Mouse (Mus musculus) heart, adult 2 months (tissue): Measurements from ENCODE around the gene Ctse. TPM values are rescaled to one million over a fixed set of nuclear protein-coding genes. Genes with fewer than 3 reads are reported as not detected.

ENCODE experiments used
- DNase-seq, 2 experiments: peaks; one replicate each; pipeline ENCODE4 v3.0.0; 2021
- H3K27ac ChIP-seq: fragments of 200-600 bp; 2 replicates; pipeline ENCODE4 v1.8.1; 2022
- H3K27me3 ChIP-seq: fragments of 200-500 bp; 2 replicates; pipeline ENCODE4 v1.6.1; 2012; ENCODE audit warnings: mild to moderate bottlenecking, low read length, inconsistent platforms, mixed read lengths; ENCODE audit not compliant: control insufficient read depth, insufficient read depth
- H3K36me3 ChIP-seq: fragments of 200-500 bp; 2 replicates; pipeline ENCODE4 v1.6.1; 2012; ENCODE audit warnings: low read length, inconsistent platforms; ENCODE audit not compliant: control insufficient read depth, insufficient read depth
- H3K4me1 ChIP-seq: fragments of 200-500 bp; 2 replicates; pipeline ENCODE4 v1.6.1; 2011; ENCODE audit warnings: low read length; ENCODE audit not compliant: control insufficient read depth, insufficient read depth
- H3K4me3 ChIP-seq: fragments of 200-600 bp; 2 replicates; pipeline ENCODE4 v1.8.1; 2022
- H3K79me2 ChIP-seq: fragments of 200-500 bp; replicated peaks from 2 replicates; pipeline ENCODE4 v1.6.1; 2012; ENCODE audit warnings: mild to moderate bottlenecking, inconsistent platforms, low read length, moderate library complexity, mixed read lengths; ENCODE audit not compliant: control insufficient read depth, insufficient read depth
- H3K9ac ChIP-seq: fragments of 200-500 bp; 2 replicates; pipeline ENCODE4 v1.6.1; 2012; ENCODE audit warnings: low read depth, mild to moderate bottlenecking, control low read depth, inconsistent platforms, low read length, mixed read lengths
- CTCF ChIP-seq: fragments of 200-600 bp; IDR thresholded peaks from 2 replicates; pipeline ENCODE4 v1.8.1; 2022; ENCODE audit warnings: antibody characterized with exemption, mild to moderate bottlenecking, moderate library complexity
- EP300 ChIP-seq: fragments of 200-500 bp; IDR thresholded peaks from 2 replicates; pipeline ENCODE4 v1.6.1; 2011; ENCODE audit warnings: low read depth, low read length, control low read depth; ENCODE audit not compliant: insufficient read depth
- POLR2A ChIP-seq: fragments of 200-500 bp; IDR thresholded peaks from 2 replicates; pipeline ENCODE4 v1.6.1; 2011; ENCODE audit warnings: mild to moderate bottlenecking, low read depth, low read length, control low read depth; ENCODE audit not compliant: insufficient read depth
- WGBS: fragments of 180-500 bp; shearing (Covaris S2); methylation state at CpG from one replicate; pipeline ENCODE4 v1.1.7; 2018; 5-methylcytosine and 5-hydroxymethylcytosine counted together
- intact Hi-C: fragments of 180-260 bp; cut with DNase I; formaldehyde crosslinking; loops from one replicate; pipeline ENCODE4 v1.15.1; 2025
- long read RNA-seq: library from polyadenylated mRNA; stranded (forward); transcript quantifications from one replicate; pipeline ENCODE4 v2.0.0, GENCODE M21; 2021
- polyA plus RNA-seq: library from polyadenylated mRNA; depleted of rRNA; stranded (reverse); fragments of >200 nt; gene quantifications from 2 replicates; pipeline ENCODE4 v1.2.3, GENCODE M21; 2012; rRNA removed
- total RNA-seq, 2 experiments: library from RNA; stranded (reverse); gene quantifications; 2 replicates each; pipeline ENCODE4 v1.2.3; 2021

The Ctse gene
- under 1 TPM; 0.63 to 0.86 TPM for total RNA-seq
- polyA plus RNA-seq, result 0.39 and 0.70 TPM in 2 replicates
- long read RNA-seq, partial matches to known transcripts, result 0 of 1 reads
- long read RNA-seq, other reads (novel, unspliced or antisense), result 0 of 1 reads

DNA sequence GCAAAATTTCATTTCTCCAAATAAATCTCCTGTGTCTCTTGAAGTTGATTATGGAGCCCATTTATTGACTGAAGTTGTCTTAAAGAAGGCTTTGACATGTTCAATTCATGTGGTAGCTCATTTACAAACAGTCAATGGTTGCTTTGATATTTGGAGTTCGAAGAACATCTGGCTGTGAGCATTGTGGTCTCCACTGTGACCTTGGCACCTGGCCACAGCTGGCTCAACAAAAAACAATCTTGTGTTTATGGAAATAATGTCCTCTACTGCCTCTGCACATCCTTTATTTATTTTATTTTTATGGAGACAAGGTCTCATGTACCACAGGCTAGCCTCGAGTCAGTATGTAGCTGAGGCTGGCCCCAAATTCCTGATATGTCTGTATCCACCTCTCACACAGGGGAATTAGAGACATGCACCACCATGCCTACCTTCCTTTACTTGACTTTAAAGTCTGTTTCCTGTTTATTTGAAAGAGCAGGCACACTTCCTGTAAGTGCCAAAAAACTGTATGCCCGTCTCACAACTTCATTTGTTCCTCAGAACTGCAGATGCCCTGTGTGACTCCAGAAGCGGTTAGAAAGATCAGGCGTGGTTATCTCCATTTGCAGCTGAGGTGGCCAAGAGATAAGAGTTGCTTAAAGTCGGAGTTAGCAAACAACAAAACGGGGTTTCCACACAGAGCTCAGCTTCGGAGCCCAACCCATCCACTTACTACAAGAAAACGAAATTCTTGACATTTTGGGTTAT is at the start of gene Ctse:
Ctse (plus strand) TSS at position 516 of the 750 bp plus-strand sequence.
- TF ChIP-seq CTCF (no peak), EP300 (no peak), POLR2A (no peak)
- intact Hi-C loops, result no loop called here
- 34% methylated on average over 9 of the region's 9 CpGs for WGBS

DNA sequence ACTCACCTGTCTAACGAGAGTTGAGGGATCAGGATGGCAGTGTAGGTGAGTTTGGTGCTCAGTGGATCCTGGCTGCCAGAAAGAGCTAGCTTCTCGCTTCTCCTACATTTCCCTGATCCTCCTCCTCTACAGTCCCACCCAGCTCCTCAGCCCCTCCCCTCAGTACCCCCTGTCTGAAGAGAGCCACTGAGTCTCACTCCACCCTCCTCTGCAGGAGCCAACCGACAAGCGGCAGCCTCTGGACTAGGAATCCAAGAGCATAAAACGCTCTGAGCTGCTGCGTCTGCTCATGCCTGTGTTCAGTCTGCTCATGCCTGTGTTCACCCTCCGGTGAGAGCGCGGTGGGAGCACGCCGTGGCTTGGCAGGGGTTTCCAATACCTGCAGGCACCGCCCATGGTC is 39.2 kb upstream of the Ctse start, which contains the start of gene Avpr1b:
Avpr1b (plus strand) TSS at position 335 of the 400 bp plus-strand sequence.
- WGBS, result 35% methylated on average over 12 of the region's 12 CpGs
- peaks cover 3% of the 10 kb centered on the region; the same call in 1 of the 2 replicates for H3K27me3 ChIP-seq
- DNase-seq, result no peak
- H3K4me1 ChIP-seq, result no peaks in the 10 kb centered on the region
- no peaks in the 10 kb centered on the region for H3K79me2 ChIP-seq
- H3K9ac ChIP-seq, result no peak within 1 kb of the TSS
- no peaks in the 10 kb centered on the region for H3K36me3 ChIP-seq
- no peak for TF ChIP-seq EP300
- no peak for TF ChIP-seq CTCF
- TF ChIP-seq POLR2A, result no peak
- intact Hi-C loops, result no loop called here
- no peak within 1 kb of the TSS for H3K27ac ChIP-seq
- no peak within 1 kb of the TSS for H3K4me3 ChIP-seq

More for the DNA sequence above, at the start of gene Ctse:
- no peaks in the 10 kb centered on the region for H3K36me3 ChIP-seq
- H3K4me1 ChIP-seq, result no peaks in the 10 kb centered on the region
- no peak within 1 kb of the TSS for H3K4me3 ChIP-seq
- peak in 1 of 2 experiments; percentile 17 for DNase-seq
- no peak within 1 kb of the TSS for H3K27ac ChIP-seq
- H3K79me2 ChIP-seq, result no peaks in the 10 kb centered on the region
- no peaks in the 10 kb centered on the region for H3K27me3 ChIP-seq
- no peak within 1 kb of the TSS for H3K9ac ChIP-seq

DNA sequence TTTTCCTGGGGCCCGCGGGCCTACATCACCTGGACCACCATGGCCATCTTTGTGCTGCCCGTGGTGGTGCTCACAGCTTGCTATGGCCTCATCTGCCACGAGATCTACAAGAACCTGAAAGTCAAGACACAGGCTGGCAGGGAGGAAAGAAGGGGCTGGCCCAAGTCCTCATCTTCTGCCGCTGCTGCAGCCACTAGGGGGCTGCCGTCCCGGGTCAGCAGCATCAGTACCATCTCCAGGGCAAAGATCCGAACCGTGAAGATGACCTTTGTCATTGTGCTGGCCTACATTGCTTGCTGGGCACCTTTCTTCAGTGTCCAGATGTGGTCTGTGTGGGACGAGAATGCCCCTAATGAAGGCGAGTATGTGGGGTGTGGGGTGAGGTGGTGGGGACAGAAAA is 37.8 kb upstream of the Ctse start:
- Histone ChIP-seq H3K4me1 (no peaks in the 10 kb centered on the region), H3K27ac (no peak overlapping the region), H3K36me3 (no peaks in the 10 kb centered on the region), H3K79me2 (no peaks in the 10 kb centered on the region), H3K27me3 (peaks cover 3% of the 10 kb centered on the region; the same call in 1 of the 2 replicates), H3K4me3 (no peak overlapping the region), H3K9ac (no peak overlapping the region)
- DNase-seq, result no peak
- TF ChIP-seq POLR2A, result no peak
- TF ChIP-seq CTCF, result peak; percentile 29; the same call in 1 of the 2 replicates
- intact Hi-C loops, result no loop called here
- 38% methylated on average over 11 of the region's 11 CpGs for WGBS

DNA sequence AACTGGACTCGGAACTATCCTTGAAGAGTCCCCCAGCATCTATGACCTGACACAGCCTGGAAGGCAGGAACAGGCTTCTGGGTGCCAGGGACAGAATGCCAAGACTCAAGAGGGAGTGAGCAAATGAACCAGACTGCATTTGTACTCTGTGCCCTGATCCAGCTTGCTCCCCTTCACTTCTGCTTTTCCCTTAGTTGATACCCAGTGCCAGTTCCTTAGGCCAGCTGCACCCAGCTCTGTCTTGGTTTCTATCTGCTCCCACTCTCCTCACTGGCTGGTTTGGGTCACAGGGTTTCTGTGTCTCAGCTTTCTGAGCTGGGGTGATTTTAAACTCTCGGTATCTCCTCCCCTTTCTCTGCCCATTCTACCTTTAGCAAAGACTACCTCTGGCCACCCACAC is 31.4 kb upstream of the Ctse start:
- H3K79me2 ChIP-seq, result no peaks in the 10 kb centered on the region
- no peaks in the 10 kb centered on the region for H3K36me3 ChIP-seq
- WGBS, result 74% methylated on average over 2 of the region's 2 CpGs
- H3K27me3 ChIP-seq, result no peaks in the 10 kb centered on the region
- H3K27ac ChIP-seq, result no peak overlapping the region
- no peak for DNase-seq
- H3K4me1 ChIP-seq, result no peaks in the 10 kb centered on the region
- no peak overlapping the region for H3K9ac ChIP-seq
- TF ChIP-seq EP300 (no peak), CTCF (no peak), POLR2A (no peak)
- intact Hi-C loops, result no loop called here
- H3K4me3 ChIP-seq, result no peak overlapping the region

DNA sequence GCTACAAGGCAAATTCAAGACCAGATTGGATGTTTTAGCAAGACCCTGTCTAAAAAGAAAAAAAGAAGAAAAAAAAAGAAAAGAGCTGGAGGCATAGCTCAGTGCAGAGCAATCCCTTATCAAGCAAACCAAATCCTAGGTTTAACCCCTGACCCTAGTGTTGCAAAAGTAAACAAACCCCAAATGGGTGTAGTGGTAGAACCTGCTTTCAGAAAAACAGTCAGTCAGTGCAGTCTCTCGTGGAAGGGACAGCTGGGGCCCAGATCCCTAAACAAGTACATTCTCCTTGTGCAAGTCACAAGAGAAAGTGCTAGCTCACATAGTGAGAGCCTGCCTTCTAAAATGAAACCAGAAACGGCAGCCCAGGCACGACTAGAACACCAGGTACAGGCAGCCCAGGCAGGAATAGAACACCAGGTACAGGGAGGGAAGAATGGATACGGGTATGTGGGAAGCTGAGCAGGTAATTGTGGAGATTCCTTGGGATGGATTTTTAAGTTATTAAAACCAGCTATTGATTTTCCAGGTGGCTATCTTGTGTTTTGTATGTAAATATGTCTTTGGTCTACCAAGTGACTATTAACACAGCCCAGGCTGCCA is 25.4 kb upstream of the Ctse start:
- Histone ChIP-seq H3K4me1 (no peaks in the 10 kb centered on the region), H3K79me2 (no peaks in the 10 kb centered on the region), H3K36me3 (no peaks in the 10 kb centered on the region), H3K27me3 (no peaks in the 10 kb centered on the region), H3K27ac (no peak overlapping the region), H3K9ac (no peak overlapping the region), H3K4me3 (no peak overlapping the region)
- TF ChIP-seq EP300, result no peak
- no peak for TF ChIP-seq POLR2A
- no peak for TF ChIP-seq CTCF
- intact Hi-C loops, result loop anchor here (1.0 to 5.0 kb wide), 3 partner anchors 46 to 235 kb away; no protein-coding TSS in a partner anchor
- DNase-seq, result no peak
- 56% methylated on average over 4 of the region's 4 CpGs for WGBS
